Mouse (Mus musculus): ENCODE measurements around the gene Pcnx2.

DNA sequence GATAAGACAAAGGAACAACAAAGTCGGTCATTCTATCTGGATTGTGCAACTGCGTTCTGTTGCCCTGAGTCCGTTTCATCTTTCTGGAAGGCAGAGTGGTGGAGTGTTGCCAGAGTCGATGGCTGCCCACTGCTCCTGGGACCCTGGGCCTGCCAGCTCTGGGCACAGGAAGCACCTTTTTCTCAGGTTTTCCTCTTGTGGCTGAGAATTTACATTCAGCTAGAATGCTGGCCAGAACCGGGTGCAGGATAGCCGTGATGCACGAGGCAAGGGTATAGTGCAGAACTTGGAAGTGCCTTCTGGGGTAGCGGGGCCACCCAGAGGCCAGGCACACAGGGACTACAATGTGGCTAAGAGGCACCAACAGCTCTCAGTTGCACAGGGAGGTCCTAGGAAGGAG is 155.7 kb downstream of the Pcnx2 start:
- TF ChIP-seq GATA1 (IDR thresholded peaks at IDR 0.05; ENCODE audit: borderline replicate concordance, low read length) = no peak
- no peak for TF ChIP-seq FLI1 (IDR thresholded peaks at IDR 0.05; ENCODE audit: low read length)
